Mouse (Mus musculus) heart, embryonic 13.5 days (tissue): ENCODE data around the gene Mtmr2. TPM values are rescaled to one million over a fixed set of nuclear protein-coding genes. Genes with fewer than 3 reads are reported as not detected.

Source experiments
- ATAC-seq: fragments of 200-750 bp; cut with Nextera tagmentation; 2 replicates; pipeline ENCODE4 v1.8.0; 2017; ENCODE audit warnings: moderate TSS enrichment; ENCODE audit not compliant: insufficient number of reproducible peaks, low FRiP score, low TSS enrichment; ENCODE audit errors: extremely low read depth
- H3K27ac ChIP-seq: fragments of 300-500 bp; sonication (generic); replicated peaks from 2 replicates; pipeline ENCODE4 v1.5.1; 2015; ENCODE audit warnings: moderate library complexity, mild to moderate bottlenecking, inconsistent platforms
- H3K27me3 ChIP-seq: fragments of 300-500 bp; sonication (generic); replicated peaks from 2 replicates; pipeline ENCODE4 v1.6.1; 2015; ENCODE audit warnings: mild to moderate bottlenecking, inconsistent platforms
- H3K36me3 ChIP-seq: fragments of 300-500 bp; sonication (generic); 2 replicates; pipeline ENCODE4 v1.6.1; 2015; ENCODE audit warnings: mild to moderate bottlenecking, inconsistent platforms
- H3K4me1 ChIP-seq: fragments of 300-500 bp; sonication (generic); 2 replicates; pipeline ENCODE4 v1.6.1; 2015; ENCODE audit warnings: inconsistent platforms
- H3K4me2 ChIP-seq: fragments of 300-500 bp; sonication (generic); 2 replicates; pipeline ENCODE4 v1.6.1; 2015; ENCODE audit warnings: inconsistent platforms, mild to moderate bottlenecking, moderate library complexity
- H3K4me3 ChIP-seq: fragments of 300-500 bp; sonication (generic); 2 replicates; pipeline ENCODE4 v1.5.1; 2015; ENCODE audit warnings: moderate library complexity, mild to moderate bottlenecking, inconsistent platforms
- H3K9ac ChIP-seq: fragments of 300-500 bp; sonication (generic); 2 replicates; pipeline ENCODE4 v1.6.1; 2015; ENCODE audit warnings: inconsistent platforms, mild to moderate bottlenecking, moderate library complexity
- H3K9me3 ChIP-seq: fragments of 300-500 bp; sonication (generic); 2 replicates; pipeline ENCODE4 v1.6.1; 2016; ENCODE audit warnings: inconsistent platforms
- WGBS: fragments of 180-500 bp; shearing (Covaris S2); methylation state at CpG from one replicate; pipeline ENCODE4 v1.1.7; 2015; ENCODE audit warnings: mixed read lengths; 5-methylcytosine and 5-hydroxymethylcytosine counted together
- polyA plus RNA-seq: library from polyadenylated mRNA; unstranded; fragments of >200 nt; fragmentation: Nextera tagmentation; extraction: Ambion mirVana; gene quantifications from 2 replicates; pipeline ENCODE4 v1.2.1, GENCODE M21; 2015

Gene Mtmr2
- polyA plus RNA-seq, 1 experiment from 2014 or later: 47.3 TPM

- 0 out of 2 replicates have a peak, but pooled peaks cover 3% of the 10 kb centered on the region for H3K4me1 ChIP-seq
- ATAC-seq: no peak
- no peak overlapping the region for H3K27ac ChIP-seq
- H3K4me3 ChIP-seq: no peak overlapping the region
- no peaks in the 10 kb centered on the region for H3K27me3 ChIP-seq
- H3K9me3 ChIP-seq: no peaks in the 10 kb centered on the region
- H3K9ac ChIP-seq: no peak overlapping the region
- WGBS: 75% methylated on average over 3 of the region's 3 CpGs
- no peak overlapping the region for H3K4me2 ChIP-seq
- peaks cover 91% of the 10 kb centered on the region for H3K36me3 ChIP-seq
Measured at GRCm38 (mm10) chr9:13835256-13835655, 87.0 kb downstream of the Mtmr2 start.

DNA sequence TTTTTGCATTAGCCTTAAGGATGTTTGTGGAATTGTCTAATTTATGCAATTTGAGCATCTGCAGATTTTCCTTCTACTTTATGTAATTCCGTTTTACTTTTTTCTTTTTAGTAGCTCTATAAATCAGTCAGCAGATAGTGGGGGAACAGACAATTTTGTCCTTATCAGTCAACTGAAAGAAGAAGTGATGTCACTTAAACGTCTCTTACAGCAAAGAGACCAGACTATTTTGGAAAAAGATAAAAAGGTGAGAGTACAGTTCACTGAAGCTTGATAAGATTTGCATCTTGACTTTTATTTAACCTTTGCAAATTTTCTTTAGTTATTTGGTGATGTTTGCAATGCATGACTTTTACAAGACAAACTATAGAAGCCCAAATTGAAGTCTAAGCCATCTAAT, 88.5 kb downstream of the Mtmr2 start:
- Histone ChIP-seq H3K27ac (no peak overlapping the region), H3K27me3 (no peaks in the 10 kb centered on the region), H3K4me3 (no peak overlapping the region), H3K9ac (no peak overlapping the region), H3K36me3 (peaks cover 93% of the 10 kb centered on the region), H3K4me2 (no peak overlapping the region), H3K4me1 (0 out of 2 replicates have a peak, but pooled peaks cover 3% of the 10 kb centered on the region), H3K9me3 (no peaks in the 10 kb centered on the region)
- WGBS: 48% methylated on average over 2 of the region's 2 CpGs
- ATAC-seq: no peak

DNA sequence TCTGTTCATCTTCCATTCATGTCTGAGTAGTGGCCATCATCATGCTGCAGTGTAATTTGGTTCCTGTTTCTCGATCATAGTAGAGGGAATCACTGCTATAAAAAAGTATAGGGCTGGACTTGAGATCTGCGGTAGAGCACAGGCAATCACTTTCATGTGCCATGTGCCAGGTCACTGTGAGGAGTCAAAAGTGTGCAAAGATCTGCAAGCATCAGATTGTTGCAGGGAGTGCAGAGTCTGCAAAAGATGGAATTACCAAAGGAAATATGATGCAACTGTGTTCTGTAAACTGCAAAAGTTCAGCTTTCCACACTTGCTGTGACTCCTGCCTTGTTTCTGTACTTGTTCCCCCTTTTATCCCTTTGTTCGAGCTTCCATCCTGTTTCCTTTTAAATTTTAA, 99.4 kb downstream of the Mtmr2 start:
- H3K4me1 ChIP-seq: no peaks in the 10 kb centered on the region
- peaks cover 28% of the 10 kb centered on the region for H3K36me3 ChIP-seq
- H3K9me3 ChIP-seq: no peaks in the 10 kb centered on the region
- no peak overlapping the region for H3K27ac ChIP-seq
- no peak overlapping the region for H3K4me3 ChIP-seq
- H3K27me3 ChIP-seq: no peaks in the 10 kb centered on the region
- H3K4me2 ChIP-seq: no peak overlapping the region
- WGBS: 87% methylated on average over 3 of the region's 3 CpGs
- no peak for ATAC-seq
- no peak overlapping the region for H3K9ac ChIP-seq

DNA sequence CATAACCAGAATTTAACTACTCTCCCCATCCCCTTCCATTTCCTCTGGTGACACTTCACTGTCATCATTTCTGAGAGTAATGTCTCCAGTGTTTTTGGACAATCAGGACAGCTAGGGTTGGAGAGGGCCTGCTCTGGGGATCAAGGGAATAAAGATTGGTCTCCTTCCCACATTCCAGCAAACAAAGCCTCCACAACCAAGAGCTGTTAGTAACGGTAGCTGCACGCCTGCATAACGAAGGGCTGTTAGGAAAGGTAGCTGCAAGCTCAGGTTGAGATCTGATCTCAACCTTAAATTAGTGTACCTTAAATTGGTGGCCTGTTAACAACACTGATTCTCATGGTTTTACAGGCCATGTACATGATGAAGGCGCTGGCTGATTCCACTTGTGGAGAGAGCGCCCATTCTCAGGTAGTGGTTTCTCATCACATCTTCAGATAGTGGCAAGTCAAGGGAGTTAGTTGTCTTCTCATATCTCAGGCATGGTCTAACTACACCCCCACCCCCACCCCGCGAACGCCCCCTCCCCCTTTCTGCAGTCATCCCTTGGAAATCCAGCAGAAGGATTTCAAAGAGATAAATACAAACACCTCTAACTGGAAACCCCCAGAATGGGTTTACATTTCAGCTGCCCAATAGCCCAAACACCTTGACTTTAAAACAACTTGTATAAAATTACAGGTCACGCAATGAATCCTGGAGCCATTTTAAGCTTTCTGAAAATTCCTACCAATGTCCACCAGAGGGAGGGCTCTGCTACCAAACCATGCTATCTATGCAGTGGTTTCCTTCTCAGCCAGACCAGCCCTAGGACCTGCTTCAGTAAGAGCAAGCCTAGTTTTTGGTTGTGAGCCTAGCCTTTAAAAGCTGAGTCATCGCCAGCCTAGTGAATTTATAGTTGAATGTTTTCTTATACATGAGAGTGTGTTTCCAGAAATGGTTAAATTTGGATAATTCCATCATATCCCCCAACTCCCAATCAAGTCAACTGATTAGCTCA, 100.6 kb downstream of the Mtmr2 start:
- no peak overlapping the region for H3K9ac ChIP-seq

DNA sequence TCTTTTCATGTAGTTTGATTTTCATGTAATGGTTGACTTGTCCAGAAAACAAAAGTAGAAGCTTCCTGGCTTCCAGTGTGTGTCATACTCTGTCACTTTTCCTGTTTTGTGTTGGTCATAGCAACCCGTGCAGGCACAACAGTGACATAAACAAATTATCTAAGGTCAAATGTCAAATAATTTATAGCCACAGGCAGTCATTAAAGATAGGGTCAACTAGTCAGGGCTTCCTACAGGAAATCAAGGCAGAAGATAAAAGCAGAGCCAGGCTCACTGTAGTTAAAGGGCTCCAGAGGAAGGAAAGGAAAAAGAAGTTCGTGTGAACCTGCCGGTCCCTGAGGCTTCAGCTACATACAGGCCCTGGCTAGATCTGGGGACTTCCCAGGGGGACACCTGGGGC, 105.7 kb downstream of the Mtmr2 start:
- 0 out of 2 replicates have a peak, but pooled peaks cover 5% of the 10 kb centered on the region for H3K27me3 ChIP-seq
- no peak overlapping the region for H3K27ac ChIP-seq
- ATAC-seq: no peak
- H3K36me3 ChIP-seq: no peaks in the 10 kb centered on the region
- WGBS: 57% methylated on average over 3 of the region's 3 CpGs
- no peak overlapping the region for H3K4me3 ChIP-seq
- no peak overlapping the region for H3K9ac ChIP-seq
- no peaks in the 10 kb centered on the region for H3K4me1 ChIP-seq
- no peak overlapping the region for H3K4me2 ChIP-seq
- no peaks in the 10 kb centered on the region for H3K9me3 ChIP-seq

More for the DNA sequence above, 100.6 kb downstream of the Mtmr2 start:
- no peaks in the 10 kb centered on the region for H3K9me3 ChIP-seq
- no peak overlapping the region for H3K4me2 ChIP-seq
- H3K27ac ChIP-seq: no peak overlapping the region
- no peak overlapping the region for H3K4me3 ChIP-seq
- no peak for ATAC-seq
- H3K36me3 ChIP-seq: peaks cover 18% of the 10 kb centered on the region
- WGBS: 72% methylated on average over 10 of the region's 10 CpGs
- no peaks in the 10 kb centered on the region for H3K4me1 ChIP-seq
- no peaks in the 10 kb centered on the region for H3K27me3 ChIP-seq

Other genes starting within 250 kb of the Mtmr2 start
- 36.8 and 37.4 TPM in 2 replicates for gene Cep57, start 78.7 kb downstream of the Mtmr2 start, polyA plus RNA-seq
- 12.4 and 13.6 TPM in 2 replicates for gene Fam76b, start 79.3 kb downstream of the Mtmr2 start, polyA plus RNA-seq